Mouse (Mus musculus) intestine, embryonic 15.5 days (tissue): ENCODE data around the gene Cdx2. TPM values are rescaled to one million over a fixed set of nuclear protein-coding genes. Genes with fewer than 3 reads are reported as not detected.

Source experiments
- ATAC-seq: fragments of 200-750 bp; cut with Nextera tagmentation; 2 replicates; pipeline ENCODE4 v1.8.0; 2017; ENCODE audit warnings: moderate TSS enrichment, moderate library complexity
- H3K27ac ChIP-seq: fragments of 300-500 bp; sonication (generic); 2 replicates; pipeline ENCODE4 v1.5.1; 2015; ENCODE audit warnings: mild to moderate bottlenecking, inconsistent platforms
- H3K27me3 ChIP-seq: fragments of 300-500 bp; sonication (generic); replicated peaks from 2 replicates; pipeline ENCODE4 v1.6.1; 2015; ENCODE audit warnings: inconsistent platforms
- H3K36me3 ChIP-seq: fragments of 300-500 bp; sonication (generic); 2 replicates; pipeline ENCODE4 v1.6.1; 2015; ENCODE audit warnings: inconsistent platforms
- H3K4me1 ChIP-seq: fragments of 300-500 bp; sonication (generic); replicated peaks from 2 replicates; pipeline ENCODE4 v1.6.1; 2015; ENCODE audit warnings: inconsistent platforms
- H3K4me2 ChIP-seq: fragments of 300-500 bp; sonication (generic); replicated peaks from 2 replicates; pipeline ENCODE4 v1.6.1; 2015; ENCODE audit warnings: mild to moderate bottlenecking, inconsistent platforms
- H3K4me3 ChIP-seq: fragments of 300-500 bp; sonication (generic); replicated peaks from 2 replicates; pipeline ENCODE4 v1.5.1; 2015; ENCODE audit warnings: inconsistent platforms
- H3K9ac ChIP-seq: fragments of 300-500 bp; sonication (generic); 2 replicates; pipeline ENCODE4 v1.6.1; 2015; ENCODE audit warnings: inconsistent platforms
- H3K9me3 ChIP-seq: fragments of 300-500 bp; sonication (generic); 2 replicates; pipeline ENCODE4 v1.6.1; 2016; ENCODE audit warnings: inconsistent platforms
- WGBS: fragments of 180-500 bp; shearing (Covaris S2); methylation state at CpG from one replicate; pipeline ENCODE4 v1.1.7; 2015; 5-methylcytosine and 5-hydroxymethylcytosine counted together
- polyA plus RNA-seq: library from polyadenylated mRNA; unstranded; fragments of >200 nt; fragmentation: Nextera tagmentation; extraction: Ambion mirVana; gene quantifications from 2 replicates; pipeline ENCODE4 v1.2.1, GENCODE M21; 2015

Cdx2 gene
- polyA plus RNA-seq, 1 experiment from 2014 or later: 38.2 TPM

- no peak for ATAC-seq
- H3K9me3 ChIP-seq: no peaks in the 10 kb centered on the region
- H3K4me1 ChIP-seq: peaks cover 16% of the 10 kb centered on the region
- no peaks in the 10 kb centered on the region for H3K36me3 ChIP-seq
- H3K27me3 ChIP-seq: peaks cover 71% of the 10 kb centered on the region
- peak overlapping the region; percentile 78 for H3K27ac ChIP-seq
- H3K4me3 ChIP-seq: peak overlapping the region; percentile 56
- H3K4me2 ChIP-seq: peak overlapping the region; percentile 57
- WGBS: 3% methylated on average over 21 of the region's 21 CpGs
- peak overlapping the region; percentile 79 for H3K9ac ChIP-seq
Observed at GRCm38 (mm10) chr5:147300917-147301780, 5.9 kb downstream of the Cdx2 start.

GRCm38 (mm10) chr5:147300001-147300363 is 7.1 kb downstream of the Cdx2 start:
- H3K4me1 ChIP-seq: peaks cover 16% of the 10 kb centered on the region; the same call in 1 of the 2 replicates
- ATAC-seq: peak; percentile 72
- peak overlapping the region; percentile 34 for H3K9ac ChIP-seq
- peaks cover 64% of the 10 kb centered on the region for H3K27me3 ChIP-seq
- WGBS: 4% methylated on average over 4 of the region's 4 CpGs
- peak overlapping the region; percentile 57 for H3K4me2 ChIP-seq
- no peaks in the 10 kb centered on the region for H3K36me3 ChIP-seq
- no peaks in the 10 kb centered on the region for H3K9me3 ChIP-seq
- H3K4me3 ChIP-seq: peak overlapping the region; percentile 56
- peak overlapping the region; percentile 78 for H3K27ac ChIP-seq

GRCm38 (mm10) chr5:147299255-147300000 is 7.6 kb downstream of the Cdx2 start:
- peak overlapping the region; percentile 56 for H3K4me3 ChIP-seq
- peak overlapping the region; percentile 78 for H3K27ac ChIP-seq
- ATAC-seq: peak; percentile 94
- H3K36me3 ChIP-seq: no peaks in the 10 kb centered on the region
- no peaks in the 10 kb centered on the region for H3K9me3 ChIP-seq
- H3K4me2 ChIP-seq: peak overlapping the region; percentile 57
- peaks cover 58% of the 10 kb centered on the region for H3K27me3 ChIP-seq
- 2% methylated on average over 41 of the region's 41 CpGs for WGBS
- peaks cover 16% of the 10 kb centered on the region; the same call in 1 of the 2 replicates for H3K4me1 ChIP-seq
- H3K9ac ChIP-seq: peak overlapping the region; percentile 34

GRCm38 (mm10) chr5:147297249-147297648 is 9.8 kb downstream of the Cdx2 start:
- no peak overlapping the region for H3K4me3 ChIP-seq
- peaks cover 28% of the 10 kb centered on the region for H3K4me1 ChIP-seq
- 63% methylated on average over 5 of the region's 5 CpGs for WGBS
- H3K4me2 ChIP-seq: no peak overlapping the region
- H3K9ac ChIP-seq: no peak overlapping the region
- H3K27ac ChIP-seq: no peak overlapping the region
- H3K27me3 ChIP-seq: peaks cover 54% of the 10 kb centered on the region
- no peaks in the 10 kb centered on the region for H3K9me3 ChIP-seq
- no peaks in the 10 kb centered on the region for H3K36me3 ChIP-seq
- ATAC-seq: no peak

GRCm38 (mm10) chr5:147294121-147294520 is 12.9 kb downstream of the Cdx2 start:
- ATAC-seq: peak; percentile 32
- no peak overlapping the region for H3K4me3 ChIP-seq
- peaks cover 18% of the 10 kb centered on the region for H3K4me1 ChIP-seq
- WGBS: 19% methylated on average over 20 of the region's 20 CpGs
- H3K27me3 ChIP-seq: peaks cover 35% of the 10 kb centered on the region
- no peaks in the 10 kb centered on the region for H3K9me3 ChIP-seq
- no peaks in the 10 kb centered on the region for H3K36me3 ChIP-seq
- H3K9ac ChIP-seq: no peak overlapping the region
- no peak overlapping the region for H3K27ac ChIP-seq
- peak overlapping the region; percentile 17; the same call in 1 of the 2 replicates for H3K4me2 ChIP-seq

GRCm38 (mm10) chr5:147293127-147293910 is 13.8 kb downstream of the Cdx2 start:
- H3K27ac ChIP-seq: peak overlapping the region; percentile 81
- peak; percentile 83 for ATAC-seq
- peaks cover 29% of the 10 kb centered on the region for H3K27me3 ChIP-seq
- H3K9ac ChIP-seq: no peak overlapping the region
- H3K4me3 ChIP-seq: no peak overlapping the region
- 22% methylated on average over 18 of the region's 18 CpGs for WGBS
- H3K9me3 ChIP-seq: no peaks in the 10 kb centered on the region
- peak overlapping the region; percentile 43 for H3K4me2 ChIP-seq
- H3K4me1 ChIP-seq: peaks cover 17% of the 10 kb centered on the region
- H3K36me3 ChIP-seq: no peaks in the 10 kb centered on the region

- H3K9me3 ChIP-seq: no peaks in the 10 kb centered on the region
- H3K36me3 ChIP-seq: no peaks in the 10 kb centered on the region
- ATAC-seq: peak; percentile 79
- no peak overlapping the region for H3K4me3 ChIP-seq
- H3K27me3 ChIP-seq: peaks cover 26% of the 10 kb centered on the region; the same call in 1 of the 2 replicates
- WGBS: 24% methylated on average over 13 of the region's 13 CpGs
- peak overlapping the region; percentile 43 for H3K4me2 ChIP-seq
- peak overlapping the region; percentile 13; the same call in 1 of the 2 replicates for H3K9ac ChIP-seq
- peak overlapping the region; percentile 81 for H3K27ac ChIP-seq
- peaks cover 17% of the 10 kb centered on the region for H3K4me1 ChIP-seq
Observed at GRCm38 (mm10) chr5:147292506-147293120, 14.5 kb downstream of the Cdx2 start.

GRCm38 (mm10) chr5:147291764-147292505 is 15.1 kb downstream of the Cdx2 start:
- peak; percentile 48 for ATAC-seq
- Histone ChIP-seq H3K4me2 (peak overlapping the region; percentile 43), H3K9ac (peak overlapping the region; percentile 13; the same call in 1 of the 2 replicates), H3K9me3 (no peaks in the 10 kb centered on the region), H3K36me3 (no peaks in the 10 kb centered on the region), H3K27ac (peak overlapping the region; percentile 81), H3K4me3 (no peak overlapping the region), H3K4me1 (peaks cover 17% of the 10 kb centered on the region), H3K27me3 (peaks cover 26% of the 10 kb centered on the region; the same call in 1 of the 2 replicates)
- 22% methylated on average over 16 of the region's 16 CpGs for WGBS

GRCm38 (mm10) chr5:147284365-147284764 is 22.7 kb downstream of the Cdx2 start:
- H3K27ac ChIP-seq: no peak overlapping the region
- no peaks in the 10 kb centered on the region for H3K4me1 ChIP-seq
- no peak for ATAC-seq
- WGBS: 74% methylated on average over 4 of the region's 4 CpGs
- peaks cover 14% of the 10 kb centered on the region for H3K27me3 ChIP-seq
- no peak overlapping the region for H3K4me2 ChIP-seq
- H3K9me3 ChIP-seq: no peaks in the 10 kb centered on the region
- no peak overlapping the region for H3K4me3 ChIP-seq
- H3K36me3 ChIP-seq: no peaks in the 10 kb centered on the region
- no peak overlapping the region for H3K9ac ChIP-seq

- H3K4me3 ChIP-seq: no peak overlapping the region; the same call in 1 of the 2 replicates
- 6% methylated on average over 13 of the region's 13 CpGs for WGBS
- no peaks in the 10 kb centered on the region for H3K9me3 ChIP-seq
- H3K27ac ChIP-seq: no peak overlapping the region
- no peaks in the 10 kb centered on the region for H3K36me3 ChIP-seq
- no peak overlapping the region for H3K9ac ChIP-seq
- H3K4me2 ChIP-seq: 0 out of 2 replicates have a peak overlapping the region, but pooled peaks have one; percentile 14
- 0 out of 2 replicates have a peak, but pooled peaks cover 4% of the 10 kb centered on the region for H3K4me1 ChIP-seq
- ATAC-seq: no peak
- H3K27me3 ChIP-seq: peaks cover 65% of the 10 kb centered on the region
Observed at GRCm38 (mm10) chr5:147277547-147277925, 29.5 kb downstream of the Cdx2 start.
